In the genomic region with DNA sequence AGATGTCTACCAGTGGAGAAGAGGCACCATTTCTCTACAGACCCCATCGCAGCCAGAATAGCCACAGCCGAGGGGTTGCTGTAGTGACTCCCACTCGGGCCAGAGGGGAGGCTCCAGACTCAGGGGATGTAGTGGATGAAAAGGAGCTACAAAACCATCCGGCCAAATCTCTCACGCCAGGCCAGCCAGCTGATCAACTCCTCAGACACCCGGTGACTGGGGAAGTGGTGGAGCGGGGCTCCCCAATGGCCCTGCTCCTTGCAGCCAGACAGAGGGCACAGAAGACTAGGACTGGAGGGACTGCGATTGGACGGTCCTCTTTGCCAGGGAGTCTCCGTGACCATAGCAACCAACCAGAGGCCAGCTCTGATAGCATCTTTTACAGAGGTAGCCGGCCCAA, we compare ENCODE assay signal across 23 mouse cellular contexts. TPM values are rescaled to one million over a fixed set of nuclear protein-coding genes. Genes with fewer than 3 reads are reported as not detected.
A peak's percentile ranks its signal among the peaks of the same experiment; 100 is the strongest.
DNase-seq lines count a peak whose midpoint lies in the region; ATAC-seq and TF ChIP-seq lines count a peak whose summit lies in the region.
"Had no signal": no experiment of that assay in that cellular context is flagged by ENCODE, and none has a peak within 500 bp of the region (broad histone marks: within the 10 kb centered on the region; RNA-seq: fewer than 3 reads in every experiment).

No protein-coding gene starts in this region.

- peaks cover 58% of the 10 kb centered on the region for H3K27me3 ChIP-seq in heart, embryonic 13.5 days (replicated peaks)
- peaks cover 43% of the 10 kb centered on the region for H3K27me3 ChIP-seq in liver, embryonic 11.5 days (replicated peaks; ENCODE audit: control insufficient read depth, insufficient read depth, low read length)
- H3K27me3 ChIP-seq: stomach, embryonic 15.5 days had no signal

- peak overlapping the region; percentile 67 for H3K4me2 ChIP-seq in heart, embryonic 13.5 days
- peak overlapping the region; percentile 60 for H3K4me2 ChIP-seq in liver, embryonic 11.5 days

- H3K9me3 ChIP-seq in heart, embryonic 13.5 days: no peaks in the 10 kb centered on the region
- no peaks in the 10 kb centered on the region for H3K9me3 ChIP-seq in liver, embryonic 11.5 days (ENCODE audit: control insufficient read depth, low read length)
- no peaks in the 10 kb centered on the region for H3K9me3 ChIP-seq in ES-E14 (ENCODE audit: control insufficient read depth, insufficient read depth, low read depth, low read length)
- H3K9me3 ChIP-seq: liver, embryonic 13.5 days; stomach, embryonic 15.5 days had no signal

- intact Hi-C loops in heart, postnatal 14 days (cut with DNase I): no loop called here

- ATAC-seq in heart, embryonic 13.5 days (ENCODE audit: extremely low read depth, insufficient number of reproducible peaks, low FRiP score, low TSS enrichment): no peak
- ATAC-seq in liver, embryonic 11.5 days (replicated peaks; ENCODE audit: low FRiP score): no peak
- ATAC-seq: CD4-positive, CD25-positive, alpha-beta regulatory T cell, adult 4 months; inflammation-experienced regulatory T-cells, adult 6 months; lung, postnatal 0 days had no signal

- peaks cover 52% of the 10 kb centered on the region for H3K4me1 ChIP-seq in heart, embryonic 13.5 days
- H3K4me1 ChIP-seq in liver, embryonic 11.5 days (replicated peaks; ENCODE audit: control insufficient read depth, insufficient read depth, low read length): peaks cover 25% of the 10 kb centered on the region
- peaks cover 0 to 31% of the 10 kb centered on the region in 2 experiments; a peak in 3 of 4 replicates for H3K4me1 ChIP-seq in ES-E14 (ENCODE audit: control insufficient read depth in 2 of 2, insufficient read depth in 2 of 2, low read length in 2 of 2, poor library complexity in 1 of 2)

- no peak overlapping the region for H3K27ac ChIP-seq in heart, embryonic 13.5 days (replicated peaks)
- H3K27ac ChIP-seq in liver, embryonic 11.5 days (ENCODE audit: low read depth, low read length): no peak overlapping the region
- no peak overlapping the region for H3K27ac ChIP-seq in ES-E14 (ENCODE audit: insufficient read depth, low read depth, low read length, poor library complexity, severe bottlenecking)
- H3K27ac ChIP-seq: liver, embryonic 13.5 days; stomach, embryonic 15.5 days had no signal

- H3K9ac ChIP-seq in heart, embryonic 13.5 days: 0 out of 2 replicates have a peak overlapping the region, but pooled peaks have one; percentile 66
- H3K9ac ChIP-seq in liver, embryonic 11.5 days (ENCODE audit: low read depth, low read length): no peak overlapping the region
- H3K9ac ChIP-seq in ES-E14 (ENCODE audit: insufficient read depth, low read depth, low read length, poor library complexity, severe bottlenecking): no peak overlapping the region
- H3K9ac ChIP-seq: stomach, embryonic 15.5 days had no signal

- no peaks in the 10 kb centered on the region for H3K36me3 ChIP-seq in heart, embryonic 13.5 days
- no peaks in the 10 kb centered on the region for H3K36me3 ChIP-seq in liver, embryonic 11.5 days (ENCODE audit: control insufficient read depth, insufficient read depth, low read length)
- H3K36me3 ChIP-seq in ES-E14 (ENCODE audit: control insufficient read depth, insufficient read depth, low read length, poor library complexity, severe bottlenecking): peaks cover 4% of the 10 kb centered on the region; the same call in 1 of the 2 replicates
- H3K36me3 ChIP-seq: liver, embryonic 13.5 days; stomach, embryonic 15.5 days had no signal

- H3K4me3 ChIP-seq in heart, embryonic 13.5 days: no peak overlapping the region
- no peak overlapping the region for H3K4me3 ChIP-seq in liver, embryonic 11.5 days (ENCODE audit: low read depth, low read length)
- H3K4me3 ChIP-seq in ES-E14 (ENCODE audit: insufficient read depth in 1 of 2, low read depth in 1 of 2, low read length in 2 of 2, poor library complexity in 1 of 2, severe bottlenecking in 1 of 2): peak overlapping the region; percentile 67 to 68; a peak in 2 of 4 replicates

- 72% methylated on average over 11 of the region's 11 CpGs for WGBS in heart, embryonic 13.5 days
- WGBS in liver, embryonic 11.5 days: 68% methylated on average over 11 of the region's 11 CpGs

- peak; percentile 22 for DNase-seq in cerebellum, adult 9-11 months
- DNase-seq in cerebellum, adult 9-10 months: no peak
- DNase-seq in heart, postnatal 14 days: no peak
- DNase-seq in liver, embryonic 11.5 days (ENCODE audit: low spot score): no peak
- DNase-seq in liver: no peak
- DNase-seq in ES-E14 (ENCODE audit: low read depth, low spot score): no peak
- DNase-seq in thymus, postnatal 14 days: no peak
- DNase-seq: adrenal gland, adult 2 months; cerebellum, postnatal 36 days; gastrocnemius, postnatal 25 days; liver, embryonic 13.5 days; right cerebral cortex, postnatal 14 days had no signal

- in situ Hi-C loops in ES-E14 (cut with MboI; ENCODE audit: low sequenced_read_pairs in 2 of 2, unreplicated experiment in 2 of 2): no loop called here

TF ChIP-seq in ES-E14, 5 proteins besides CTCF, POLR2A, EP300 and RAD21:
- no peak for TF ChIP-seq ZNF384 (IDR thresholded peaks at IDR 0.05; ENCODE audit: low read depth, low read length)

RNA-seq across cellular contexts. Expression of a gene that starts 30.5 kb away (rescaled TPM):
- 0.66 and 0.99 TPM in 2 replicates for polyA plus RNA-seq in heart, embryonic 13.5 days (2015; fragmentation: Nextera tagmentation; extraction: Ambion mirVana)
- not detected for total RNA-seq in heart, postnatal 14 days (2021)
- polyA plus RNA-seq in liver, embryonic 11.5 days (2014; fragmentation: Nextera tagmentation; extraction: Ambion mirVana): 0.52 and 0.96 TPM in 2 replicates
- 0.85 TPM in 2 replicates for total RNA-seq in ES-E14 (2012; rRNA removed)
- total RNA-seq: adrenal gland, adult 2 months; gastrocnemius, postnatal 25 days; heart, postnatal 25 days; layer of hippocampus, postnatal 25 days; monocyte, adult 5-6 weeks had no signal
- polyA plus RNA-seq: CD4-positive, CD25-positive, alpha-beta regulatory T cell, adult 4 months; inflammation-experienced regulatory T-cells, adult 6 months; kidney, embryonic 16.5 days; spleen, adult 2 months had no signal

RNA-seq across cellular contexts. Expression of a gene that starts 31.2 kb away (rescaled TPM):
- polyA plus RNA-seq in heart, embryonic 13.5 days (2015; fragmentation: Nextera tagmentation; extraction: Ambion mirVana): 0.82 and 1.2 TPM in 2 replicates
- total RNA-seq in heart, postnatal 14 days (2021): 1 to 10 TPM; 1.8 to 2.1 TPM
- 0.22 and 0.23 TPM in 2 replicates for polyA plus RNA-seq in liver, embryonic 11.5 days (2014; fragmentation: Nextera tagmentation; extraction: Ambion mirVana)
- 1.5 and 2.2 TPM in 2 replicates for total RNA-seq in ES-E14 (2012; rRNA removed)
- total RNA-seq: monocyte, adult 5-6 weeks had no signal
- polyA plus RNA-seq: CD4-positive, CD25-positive, alpha-beta regulatory T cell, adult 4 months; inflammation-experienced regulatory T-cells, adult 6 months; neural tube, embryonic 14.5 days had no signal

RNA-seq across cellular contexts. Expression of a gene that starts 34.4 kb away (rescaled TPM):
- 18.4 and 19.4 TPM in 2 replicates for polyA plus RNA-seq in heart, embryonic 13.5 days (2015; fragmentation: Nextera tagmentation; extraction: Ambion mirVana)
- 10 to 100 TPM; 14.9 to 15.6 TPM for total RNA-seq in heart, postnatal 14 days (2021)
- polyA plus RNA-seq in liver, embryonic 11.5 days (2014; fragmentation: Nextera tagmentation; extraction: Ambion mirVana): 20.7 and 21.3 TPM in 2 replicates
- 40.0 and 58.6 TPM in 2 replicates for total RNA-seq in ES-E14 (2012; rRNA removed)

RNA-seq across cellular contexts. Expression of a gene that starts 37.2 kb away (rescaled TPM):
- 451 and 478 TPM in 2 replicates for polyA plus RNA-seq in heart, embryonic 13.5 days (2015; fragmentation: Nextera tagmentation; extraction: Ambion mirVana)
- 100 to 1,000 TPM in 1 of 2 experiments, 10 to 100 TPM in 1; 93.8 to 126 TPM for total RNA-seq in heart, postnatal 14 days (2021)
- 525 and 530 TPM in 2 replicates for polyA plus RNA-seq in liver, embryonic 11.5 days (2014; fragmentation: Nextera tagmentation; extraction: Ambion mirVana)
- 125 and 131 TPM in 2 replicates for total RNA-seq in ES-E14 (2012; rRNA removed)

Comparison
In these comparisons a context has a peak if more than half of its experiments do, and no peak if none do; other contexts are left out.
1. H3K4me3 ChIP-seq: peak in ES-E14 (2 of 2); none in heart, embryonic 13.5 days (single experiment) and liver, embryonic 11.5 days (single experiment).